Mouse (Mus musculus) A20 (cell line): ENCODE measurements around the gene Nt5dc3.

Source experiments
- DNase-seq: peaks from one replicate; pipeline ENCODE4 v3.0.0-alpha.2; 2011; ENCODE audit warnings: low read depth, low spot score

The Nt5dc3 gene

DNA sequence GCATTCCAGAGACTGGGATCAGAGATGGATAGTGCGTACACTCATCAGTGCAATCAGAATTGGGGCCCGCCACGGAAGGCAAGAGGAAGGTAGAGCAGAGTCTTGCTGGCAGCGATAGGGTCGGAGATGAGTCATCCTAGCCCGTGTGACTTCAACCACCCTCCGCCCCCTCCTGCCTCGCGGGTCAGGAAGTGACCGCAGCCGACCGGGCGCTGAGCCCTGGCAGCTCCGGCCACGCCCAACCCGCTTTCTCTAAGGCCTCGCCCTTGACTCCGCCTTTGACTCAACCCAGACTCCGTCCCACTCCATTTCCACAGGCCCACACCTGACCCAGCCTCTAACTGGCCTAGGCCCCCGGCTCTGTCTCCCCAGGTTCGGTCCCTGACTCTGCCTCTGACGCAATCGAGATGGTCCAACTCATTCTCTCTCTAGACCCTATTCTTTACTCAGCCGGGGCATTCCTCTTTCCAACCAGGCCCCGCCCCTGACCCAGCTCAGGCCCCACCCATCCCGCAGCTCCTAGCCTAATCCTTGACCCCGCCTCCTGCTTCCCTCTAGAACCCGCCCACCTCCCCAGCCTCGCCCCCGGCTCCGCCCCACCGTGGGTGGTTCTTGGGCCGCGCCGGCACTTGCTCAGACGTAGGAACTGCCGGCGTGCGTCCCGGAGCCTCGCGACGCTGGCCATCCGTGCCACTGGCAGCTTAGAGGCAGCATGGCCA lies at the start of gene Nt5dc3:
Gene Nt5dc3, plus strand, starts transcription at position 608 of the 719 bp plus-strand sequence.
- DNase-seq = peak; percentile 98

DNA sequence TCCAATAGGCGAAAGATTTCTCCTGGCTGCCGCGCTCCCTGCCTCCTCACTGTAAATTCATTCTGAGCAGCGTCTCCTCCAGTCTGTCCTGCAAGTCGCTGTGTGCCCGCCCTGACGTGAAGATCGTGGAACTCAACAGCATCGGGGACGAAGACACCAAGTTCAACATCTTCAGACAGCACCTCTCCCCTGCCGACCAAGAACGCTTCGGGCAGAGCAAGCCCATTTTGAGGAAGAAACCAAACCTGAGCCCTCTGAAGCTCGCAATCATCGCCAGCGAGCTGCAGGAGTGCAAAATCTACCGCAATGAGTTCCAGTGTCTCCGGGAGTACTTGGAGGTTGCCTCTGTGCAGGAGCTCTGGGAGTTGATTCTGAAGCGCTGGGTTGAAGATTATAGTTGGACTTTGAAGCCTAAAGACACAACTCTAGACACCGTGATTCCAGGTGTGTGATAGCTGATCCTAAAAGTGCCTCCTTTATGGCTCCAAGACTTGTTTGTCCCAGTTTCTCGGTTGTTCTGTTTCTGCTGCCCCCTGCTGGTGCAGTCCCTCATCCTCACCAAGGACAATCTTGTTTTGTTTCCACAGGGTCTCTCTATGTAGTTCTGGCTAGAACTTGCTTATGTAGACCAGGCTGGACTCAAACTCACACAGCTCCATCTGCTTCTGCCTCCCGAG lies 47.8 kb upstream of the Nt5dc3 start:
- peak; percentile 65 for DNase-seq

DNA sequence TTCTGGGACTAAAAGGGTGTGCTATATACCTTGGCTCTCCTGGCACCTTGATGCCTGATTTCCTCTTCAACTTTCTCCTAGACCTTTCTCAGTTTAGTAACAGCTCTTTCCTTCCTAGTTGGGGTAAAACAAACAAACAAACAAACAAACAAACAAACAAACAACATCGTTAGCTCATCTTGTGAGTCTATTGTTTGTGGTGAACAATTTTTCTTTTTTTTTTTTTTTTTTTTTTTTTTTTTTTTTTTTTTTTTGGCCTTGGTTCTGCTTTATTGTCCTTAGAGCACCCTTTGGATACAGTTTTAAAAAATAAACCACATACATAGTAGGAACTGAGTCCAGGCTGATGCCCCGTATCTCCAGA lies 47.3 kb upstream of the Nt5dc3 start:
- DNase-seq = no peak

DNA sequence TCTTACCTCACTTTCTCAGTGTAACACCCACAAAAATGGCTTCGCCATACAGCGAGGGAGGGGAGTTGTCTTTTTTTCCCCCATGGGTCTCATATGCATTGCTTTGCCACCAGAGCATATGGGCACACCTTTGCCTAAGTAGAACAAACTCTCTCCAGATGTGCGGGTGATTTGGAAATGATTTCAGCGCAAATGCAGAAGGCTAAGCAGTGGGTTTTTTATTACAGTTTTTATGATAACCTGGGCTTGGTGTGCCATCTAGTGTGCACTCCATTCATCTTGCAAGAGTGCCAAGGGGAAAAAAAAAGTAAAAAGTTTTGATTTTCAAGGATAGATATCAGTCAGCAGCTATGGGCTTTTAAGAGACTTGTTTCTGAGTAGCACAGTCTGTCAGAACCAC lies 43.8 kb upstream of the Nt5dc3 start:
- DNase-seq = peak; percentile 27

DNA sequence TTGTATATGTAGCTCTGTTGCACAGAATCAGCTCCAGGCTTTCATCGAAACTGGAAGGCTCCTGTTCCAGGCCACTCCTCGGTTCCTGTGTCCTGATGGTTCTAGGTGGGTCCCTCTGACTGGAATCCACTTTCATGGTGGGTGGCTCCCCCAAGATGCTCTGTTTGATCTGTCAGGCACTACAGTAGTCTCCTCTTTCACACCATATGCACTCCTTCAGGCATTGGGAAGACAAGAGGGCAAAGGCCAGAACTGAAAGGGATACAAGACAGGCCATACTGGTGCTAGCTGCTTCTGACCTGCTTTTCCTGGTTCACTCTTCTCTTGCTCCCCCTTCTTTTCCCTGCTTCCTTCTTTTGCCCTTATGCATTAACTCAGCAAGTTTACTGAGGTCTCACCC lies 35.9 kb upstream of the Nt5dc3 start:
- no peak for DNase-seq

- DNase-seq = no peak
Measured at GRCm38 (mm10) chr10:86744306-86744705, 34.5 kb upstream of the Nt5dc3 start.

DNA sequence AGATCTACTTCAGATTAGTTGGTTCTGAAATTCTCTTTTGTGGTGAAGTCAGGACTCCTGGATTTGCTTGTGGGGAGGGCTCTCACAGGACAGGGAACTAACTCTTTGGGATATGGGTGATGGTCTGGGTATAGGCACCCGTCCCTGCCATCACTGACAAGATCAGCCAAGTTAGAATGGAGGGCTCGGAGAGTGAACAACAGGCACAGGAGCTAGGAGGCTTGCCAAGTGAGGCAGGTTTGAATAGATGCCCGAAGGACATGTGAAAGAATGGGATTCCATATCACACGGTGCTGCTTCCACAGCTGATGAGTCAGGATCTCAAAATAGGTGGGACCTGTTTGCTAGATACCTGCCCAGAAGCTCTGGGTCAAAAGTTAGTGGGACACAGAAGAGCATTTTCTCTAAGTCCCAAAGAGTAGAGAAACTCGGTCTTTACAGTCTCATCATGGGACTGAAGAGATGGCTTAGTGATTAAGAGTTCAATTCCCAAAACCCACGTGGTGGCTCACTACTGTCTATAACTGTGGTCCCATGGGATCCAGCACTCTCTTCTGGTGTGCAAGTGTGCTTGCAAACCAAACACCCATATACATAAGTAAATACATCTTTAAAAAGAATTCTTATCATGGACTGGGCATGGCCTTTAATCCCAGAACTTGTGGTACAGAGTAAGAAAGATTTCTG lies 22.8 kb upstream of the Nt5dc3 start:
- no peak for DNase-seq

GRCm38 (mm10) chr10:86757724-86758123 lies 21.1 kb upstream of the Nt5dc3 start:
- DNase-seq = no peak

DNA sequence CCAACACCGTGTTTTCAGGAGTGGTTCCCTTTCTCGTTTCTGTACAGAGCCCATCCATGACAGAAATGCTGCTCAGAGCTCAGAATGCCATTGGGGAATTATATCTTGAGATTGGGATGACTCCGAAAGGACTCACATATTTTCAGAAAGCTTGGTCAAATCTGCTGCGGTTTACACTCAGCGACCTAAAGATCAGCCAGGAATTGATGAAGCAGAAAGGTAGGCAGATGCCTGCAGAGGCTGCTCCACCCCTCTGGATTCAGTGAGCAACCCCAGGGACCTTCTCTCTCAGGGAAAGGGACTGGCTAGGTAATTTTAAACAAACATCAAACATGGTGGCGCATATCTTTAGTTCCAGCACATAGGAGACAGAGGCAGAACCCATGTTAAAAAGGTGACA lies 20.6 kb upstream of the Nt5dc3 start:
- no peak for DNase-seq

DNA sequence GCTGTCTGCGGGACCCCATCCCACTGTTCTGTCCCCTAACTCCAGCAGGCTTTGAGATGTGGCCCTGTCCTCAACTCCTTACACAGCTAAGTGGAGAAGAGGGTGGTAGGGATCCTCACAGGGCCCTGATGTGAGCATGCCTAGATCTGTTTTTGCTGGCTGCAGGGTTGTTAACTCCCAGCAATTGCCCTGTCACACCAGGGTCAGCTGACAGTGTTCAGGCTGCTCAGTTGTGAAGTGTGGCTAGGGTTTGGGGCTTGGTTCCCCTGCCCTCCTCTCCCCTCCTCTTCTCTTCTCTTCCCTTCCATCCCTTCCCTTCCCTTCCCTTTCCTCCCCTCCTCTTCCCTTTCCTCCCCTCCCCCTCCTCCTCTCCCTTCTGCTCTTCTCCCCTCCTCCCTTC lies 17.6 kb upstream of the Nt5dc3 start:
- DNase-seq = no peak

GRCm38 (mm10) chr10:86761722-86762383 lies 17.0 kb upstream of the Nt5dc3 start:
- DNase-seq = no peak

DNA sequence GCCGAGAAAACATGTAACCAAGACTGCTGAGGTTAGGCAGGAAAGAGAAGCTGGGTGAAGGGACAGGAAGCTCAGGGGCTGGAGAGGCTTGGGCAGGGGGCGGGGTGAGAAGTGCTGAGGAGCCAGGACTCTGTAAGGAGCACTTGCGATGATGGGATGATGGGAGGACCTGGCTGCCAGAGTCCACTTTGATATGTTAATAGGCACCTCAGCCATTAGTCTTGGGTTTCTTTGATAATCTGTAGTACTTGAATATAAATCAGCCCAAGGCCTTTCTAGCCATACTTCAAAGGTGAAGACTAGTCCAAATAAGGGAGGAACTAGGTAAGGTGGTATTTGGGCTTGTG lies 16.4 kb upstream of the Nt5dc3 start:
- DNase-seq = no peak

DNA sequence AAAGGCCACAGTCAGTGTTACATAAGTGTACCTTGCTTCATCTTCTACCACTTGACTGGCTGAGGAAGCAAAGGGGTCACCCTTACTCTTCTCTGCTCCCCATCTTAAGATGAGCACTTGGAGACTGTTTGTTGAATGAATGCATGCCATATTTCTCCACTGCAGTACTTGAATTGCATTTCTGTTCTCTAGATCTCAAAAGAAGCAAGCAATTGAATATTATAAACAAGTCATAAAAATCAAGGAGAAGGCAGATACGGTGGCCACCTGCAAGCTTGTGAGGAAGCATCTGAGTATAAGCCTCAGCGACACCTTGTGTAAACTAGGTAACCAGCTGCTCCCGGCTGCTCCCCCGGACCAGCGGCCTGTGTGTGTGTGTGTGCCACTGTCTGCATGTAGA lies 15.1 kb upstream of the Nt5dc3 start, which contains the start of gene Gm49358:
Gene Gm49358, plus strand, starts transcription at position 301 of the 400 bp plus-strand sequence.
- no peak for DNase-seq

DNA sequence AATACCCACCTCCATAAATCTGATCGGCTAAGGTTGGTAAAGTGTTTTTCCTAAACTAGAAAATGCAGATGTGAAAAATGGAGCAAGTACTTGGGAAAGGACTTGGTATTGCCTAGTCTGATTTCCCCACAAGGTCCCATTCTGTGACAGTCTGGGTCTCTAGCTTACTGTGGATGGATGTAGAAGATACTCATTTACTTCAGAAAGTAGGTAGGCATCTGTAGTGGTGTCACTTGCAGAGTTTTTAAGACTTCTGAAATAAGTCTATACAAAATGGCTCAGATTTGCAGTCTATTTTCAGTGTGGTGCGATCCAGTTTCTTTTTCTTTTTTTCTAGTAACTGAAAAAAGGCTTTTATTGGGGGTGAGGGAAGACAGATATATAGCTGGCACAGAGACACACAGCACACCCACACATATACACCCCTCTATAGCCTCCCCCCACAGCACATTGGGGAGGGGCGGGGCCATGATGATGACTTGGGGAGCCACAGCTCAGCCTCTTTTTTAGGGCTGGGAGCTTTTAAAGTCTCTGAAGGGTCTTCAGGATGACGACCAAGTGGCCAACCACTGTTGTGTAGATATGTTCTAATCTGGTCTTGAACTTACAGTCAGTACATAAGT lies 13.3 kb upstream of the Nt5dc3 start:
- DNase-seq = no peak

DNA sequence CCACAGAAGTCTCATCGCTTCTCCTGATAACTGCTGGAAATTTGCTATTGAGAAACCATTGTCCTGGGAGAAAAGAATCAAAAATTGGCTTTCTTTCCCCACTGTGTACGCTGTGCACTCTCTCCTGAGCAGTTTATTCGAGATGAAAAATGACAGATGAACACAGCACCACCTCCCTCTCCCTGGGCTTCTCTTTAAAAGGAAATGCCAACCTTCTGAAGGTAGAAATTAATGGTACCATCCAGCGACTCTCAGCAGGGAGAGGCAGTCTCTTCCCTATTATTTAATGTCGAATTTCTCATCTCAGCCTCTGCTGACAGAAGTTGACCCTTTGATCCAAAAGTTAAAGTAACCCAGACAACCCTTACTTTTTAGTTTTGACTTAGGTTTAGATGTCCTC lies 9.6 kb upstream of the Nt5dc3 start:
- DNase-seq = no peak

GRCm38 (mm10) chr10:86769797-86770196 lies 9.0 kb upstream of the Nt5dc3 start:
- no peak for DNase-seq

GRCm38 (mm10) chr10:86771701-86772100 lies 7.1 kb upstream of the Nt5dc3 start:
- DNase-seq = no peak

GRCm38 (mm10) chr10:86772231-86772631 lies 6.6 kb upstream of the Nt5dc3 start:
- peak; percentile 22 for DNase-seq

DNA sequence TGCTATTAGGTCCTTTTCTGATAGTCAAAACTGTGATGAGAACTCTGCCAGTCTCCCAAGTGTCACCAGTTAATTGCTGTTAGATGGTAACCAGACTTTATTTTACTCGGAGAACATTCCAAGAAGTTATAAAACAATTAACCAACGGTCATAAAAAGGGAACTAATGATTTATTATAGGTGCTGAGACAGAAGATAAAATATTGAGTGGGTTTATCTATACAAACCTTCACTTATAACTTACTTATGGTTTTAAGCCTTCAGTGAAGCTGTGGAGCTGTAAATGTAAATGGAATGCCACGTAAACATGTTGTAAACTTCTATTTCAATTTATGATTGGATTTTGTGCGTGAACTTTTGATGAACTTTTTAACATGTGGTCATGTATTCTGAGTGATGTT lies 5.4 kb upstream of the Nt5dc3 start:
- DNase-seq = no peak

GRCm38 (mm10) chr10:86776281-86776680 lies 2.5 kb upstream of the Nt5dc3 start:
- DNase-seq = no peak

DNA sequence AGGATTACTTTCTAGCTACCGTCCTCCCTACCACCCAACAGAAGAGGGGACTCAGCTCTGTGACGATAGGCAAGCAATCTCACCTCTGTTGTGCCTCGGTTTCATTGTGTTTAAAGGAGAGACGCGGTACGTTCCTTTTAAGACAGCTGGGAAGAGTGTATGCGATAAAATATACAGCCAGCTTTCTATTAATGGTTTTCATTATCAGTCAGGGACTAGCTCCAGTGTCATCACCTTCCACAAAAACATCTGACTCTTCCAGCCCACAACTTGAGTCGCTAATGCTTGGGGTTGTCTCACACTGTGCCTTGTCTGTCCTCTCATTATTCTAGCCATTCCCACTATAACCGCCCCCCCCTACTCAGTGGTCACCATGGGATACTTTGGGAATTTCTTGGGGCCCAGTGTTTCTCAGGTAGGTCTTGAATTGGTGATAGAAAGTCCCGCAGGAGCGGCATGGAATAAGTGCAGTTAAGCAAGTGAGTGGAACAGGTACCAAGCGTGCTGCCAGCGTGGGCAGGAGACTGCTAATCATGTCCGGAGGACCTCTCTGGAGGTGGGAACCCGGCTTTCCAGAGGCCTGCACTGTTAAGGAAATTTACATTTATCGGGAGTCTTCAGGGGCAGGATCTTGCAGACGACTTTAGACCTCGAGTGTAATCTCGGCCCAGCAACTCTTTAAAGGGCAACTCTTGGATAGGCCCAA lies 1.0 kb upstream of the Nt5dc3 start:
- no peak for DNase-seq
